Mouse (Mus musculus): Measurements from ENCODE around the gene Hdgfl3. TPM values are rescaled to one million over a fixed set of nuclear protein-coding genes. Genes with fewer than 3 reads are reported as not detected.

Hdgfl3 gene
- total RNA-seq, 1 experiment, result 3.7 TPM

DNA sequence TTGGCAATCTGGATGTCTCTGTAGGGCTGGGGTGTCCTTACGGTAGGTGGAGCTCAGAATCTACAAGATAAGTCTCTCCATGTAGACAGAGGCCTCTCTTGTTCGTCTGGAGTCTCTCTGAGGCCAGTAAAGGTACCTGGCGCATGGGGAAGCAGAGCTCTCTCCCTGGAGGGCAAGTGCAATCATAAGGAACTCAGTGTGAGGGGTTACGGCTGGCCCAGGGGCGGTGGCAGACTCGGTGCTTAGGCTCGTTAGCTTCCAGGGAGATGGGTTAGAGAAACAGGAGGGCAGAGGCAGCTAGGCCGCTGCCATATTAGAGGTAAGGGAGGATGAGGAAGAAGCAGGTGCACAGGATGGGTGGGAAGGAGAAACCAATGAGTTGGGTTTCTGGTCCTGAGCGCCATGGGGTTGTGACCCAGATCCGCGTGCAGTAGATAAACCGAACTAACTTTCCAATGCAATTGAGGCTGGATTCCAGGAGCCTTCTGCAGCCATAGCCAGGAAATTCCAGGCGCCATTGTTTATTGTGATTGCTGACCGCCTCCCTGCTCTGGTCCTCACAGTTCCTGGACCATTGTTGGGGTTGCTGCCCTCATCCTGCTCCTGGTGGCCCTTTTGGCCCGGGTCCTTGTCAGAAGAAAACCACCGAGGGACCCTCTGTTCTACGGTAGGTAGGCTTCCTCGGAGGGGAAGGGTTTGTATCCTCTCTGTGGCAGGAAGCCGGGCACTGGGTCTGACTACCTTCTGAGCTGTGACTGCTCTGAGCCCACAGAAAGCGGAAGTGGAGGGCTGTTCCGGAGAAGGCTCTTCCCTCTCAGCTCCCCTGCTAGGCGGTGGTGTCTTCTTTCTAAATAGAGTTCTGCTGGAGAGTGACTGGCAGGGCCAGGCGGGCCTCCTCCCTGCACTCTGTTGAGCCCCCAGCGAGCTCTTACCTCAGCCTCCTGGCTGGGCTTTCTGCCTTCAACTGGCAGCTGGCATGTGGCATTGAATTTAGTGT, 71.4 kb downstream of the Hdgfl3 start:
- Histone ChIP-seq H3K27ac (ENCODE audit: insufficient read depth, low read depth, low read length, poor library complexity, severe bottlenecking) (no peak overlapping the region), H3K4me3 (ENCODE audit: insufficient read depth in 1 of 2, low read depth in 1 of 2, low read length in 2 of 2, poor library complexity in 1 of 2, severe bottlenecking in 1 of 2) (no peak overlapping the region), H3K9ac (ENCODE audit: insufficient read depth, low read depth, low read length, poor library complexity, severe bottlenecking) (no peak overlapping the region), H3K9me3 (ENCODE audit: control insufficient read depth, insufficient read depth, low read depth, low read length) (no peaks in the 10 kb centered on the region), H3K36me3 (ENCODE audit: control insufficient read depth, insufficient read depth, low read length, poor library complexity, severe bottlenecking) (no peaks in the 10 kb centered on the region), H3K4me1 (ENCODE audit: control insufficient read depth in 2 of 2, insufficient read depth in 2 of 2, low read length in 2 of 2, poor library complexity in 1 of 2) (peaks cover 7 to 20% of the 10 kb centered on the region in 2 experiments)
- in situ Hi-C loops (cut with MboI; ENCODE audit: low sequenced_read_pairs in 2 of 2, unreplicated experiment in 2 of 2), result no loop called here
- DNase-seq (ENCODE audit: low read depth, low spot score), result no peak
- TF ChIP-seq ZNF384 (IDR thresholded peaks at IDR 0.05; ENCODE audit: low read depth, low read length) (no peak), ZC3H11A (IDR thresholded peaks at IDR 0.05; ENCODE audit: borderline replicate concordance, low read depth, low read length) (no peak), HCFC1 (IDR thresholded peaks at IDR 0.05; ENCODE audit: borderline replicate concordance, insufficient read depth, low read length) (no peak), CHD2 (IDR thresholded peaks at IDR 0.05; ENCODE audit: low read depth, low read length) (no peak), MAFK (IDR thresholded peaks at IDR 0.05; ENCODE audit: insufficient read depth, low read depth, low read length) (no peak)

DNA sequence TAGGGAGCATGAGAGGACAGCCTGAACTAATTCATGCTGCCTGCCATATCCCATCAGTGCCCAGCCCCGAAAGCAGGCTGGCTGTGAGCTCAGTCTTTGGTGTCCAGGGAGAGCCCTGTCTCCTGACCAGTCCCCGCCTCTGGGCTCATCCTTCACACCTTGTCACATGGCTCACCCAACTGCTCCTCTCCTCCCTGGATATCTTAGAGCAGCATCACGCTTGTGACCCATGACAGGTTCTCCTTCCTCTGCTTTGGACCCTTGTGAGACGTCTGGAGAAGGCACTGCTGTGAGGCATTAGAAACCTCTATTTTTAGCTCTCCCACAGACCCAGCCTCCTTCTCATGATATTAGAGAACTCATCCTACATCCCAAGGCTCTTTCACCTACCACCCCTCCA, 72.4 kb downstream of the Hdgfl3 start:
- TF ChIP-seq ZNF384 (IDR thresholded peaks at IDR 0.05; ENCODE audit: low read depth, low read length) (no peak), MAFK (IDR thresholded peaks at IDR 0.05; ENCODE audit: insufficient read depth, low read depth, low read length) (no peak), HCFC1 (IDR thresholded peaks at IDR 0.05; ENCODE audit: borderline replicate concordance, insufficient read depth, low read length) (no peak), CHD2 (IDR thresholded peaks at IDR 0.05; ENCODE audit: low read depth, low read length) (no peak), ZC3H11A (IDR thresholded peaks at IDR 0.05; ENCODE audit: borderline replicate concordance, low read depth, low read length) (no peak)
- Histone ChIP-seq H3K9ac (ENCODE audit: insufficient read depth, low read depth, low read length, poor library complexity, severe bottlenecking) (no peak overlapping the region), H3K4me1 (ENCODE audit: control insufficient read depth in 2 of 2, insufficient read depth in 2 of 2, low read length in 2 of 2, poor library complexity in 1 of 2) (peaks cover 7 to 15% of the 10 kb centered on the region in 2 experiments), H3K36me3 (ENCODE audit: control insufficient read depth, insufficient read depth, low read length, poor library complexity, severe bottlenecking) (no peaks in the 10 kb centered on the region), H3K4me3 (ENCODE audit: insufficient read depth in 1 of 2, low read depth in 1 of 2, low read length in 2 of 2, poor library complexity in 1 of 2, severe bottlenecking in 1 of 2) (no peak overlapping the region), H3K9me3 (ENCODE audit: control insufficient read depth, insufficient read depth, low read depth, low read length) (no peaks in the 10 kb centered on the region), H3K27ac (ENCODE audit: insufficient read depth, low read depth, low read length, poor library complexity, severe bottlenecking) (no peak overlapping the region)
- in situ Hi-C loops (cut with MboI; ENCODE audit: low sequenced_read_pairs in 2 of 2, unreplicated experiment in 2 of 2), result no loop called here
- DNase-seq (ENCODE audit: low read depth, low spot score), result no peak

DNA sequence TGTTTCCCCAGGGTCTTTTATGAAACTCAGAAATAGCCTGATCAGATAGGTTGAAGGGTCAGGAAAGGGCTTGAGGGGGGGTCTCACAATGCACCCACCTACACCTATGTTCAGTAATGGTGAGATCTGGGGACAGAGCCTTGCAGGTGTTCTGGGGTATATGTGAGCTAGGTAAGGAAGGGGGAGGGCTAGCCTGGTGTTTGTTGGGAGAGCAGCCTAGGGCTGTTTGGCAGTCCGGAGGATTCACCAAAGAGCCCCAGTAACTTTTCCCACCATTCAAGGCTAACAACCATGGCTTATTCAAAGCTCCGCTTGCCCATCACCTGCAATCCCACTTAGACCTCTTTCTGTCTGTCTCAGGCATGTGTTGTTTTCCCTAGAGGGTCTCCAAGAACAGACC, 72.8 kb downstream of the Hdgfl3 start:
- TF ChIP-seq MAFK (IDR thresholded peaks at IDR 0.05; ENCODE audit: insufficient read depth, low read depth, low read length) (no peak), ZC3H11A (IDR thresholded peaks at IDR 0.05; ENCODE audit: borderline replicate concordance, low read depth, low read length) (no peak), CHD2 (IDR thresholded peaks at IDR 0.05; ENCODE audit: low read depth, low read length) (no peak), ZNF384 (IDR thresholded peaks at IDR 0.05; ENCODE audit: low read depth, low read length) (no peak), HCFC1 (IDR thresholded peaks at IDR 0.05; ENCODE audit: borderline replicate concordance, insufficient read depth, low read length) (no peak)
- Histone ChIP-seq H3K4me1 (ENCODE audit: control insufficient read depth in 2 of 2, insufficient read depth in 2 of 2, low read length in 2 of 2, poor library complexity in 1 of 2) (peaks cover 7 to 11% of the 10 kb centered on the region in 2 experiments), H3K27ac (ENCODE audit: insufficient read depth, low read depth, low read length, poor library complexity, severe bottlenecking) (no peak overlapping the region), H3K36me3 (ENCODE audit: control insufficient read depth, insufficient read depth, low read length, poor library complexity, severe bottlenecking) (no peaks in the 10 kb centered on the region), H3K9ac (ENCODE audit: insufficient read depth, low read depth, low read length, poor library complexity, severe bottlenecking) (no peak overlapping the region), H3K4me3 (ENCODE audit: insufficient read depth in 1 of 2, low read depth in 1 of 2, low read length in 2 of 2, poor library complexity in 1 of 2, severe bottlenecking in 1 of 2) (no peak overlapping the region), H3K9me3 (ENCODE audit: control insufficient read depth, insufficient read depth, low read depth, low read length) (no peaks in the 10 kb centered on the region)
- DNase-seq (ENCODE audit: low read depth, low spot score), result no peak
- in situ Hi-C loops (cut with MboI; ENCODE audit: low sequenced_read_pairs in 2 of 2, unreplicated experiment in 2 of 2), result no loop called here

DNA sequence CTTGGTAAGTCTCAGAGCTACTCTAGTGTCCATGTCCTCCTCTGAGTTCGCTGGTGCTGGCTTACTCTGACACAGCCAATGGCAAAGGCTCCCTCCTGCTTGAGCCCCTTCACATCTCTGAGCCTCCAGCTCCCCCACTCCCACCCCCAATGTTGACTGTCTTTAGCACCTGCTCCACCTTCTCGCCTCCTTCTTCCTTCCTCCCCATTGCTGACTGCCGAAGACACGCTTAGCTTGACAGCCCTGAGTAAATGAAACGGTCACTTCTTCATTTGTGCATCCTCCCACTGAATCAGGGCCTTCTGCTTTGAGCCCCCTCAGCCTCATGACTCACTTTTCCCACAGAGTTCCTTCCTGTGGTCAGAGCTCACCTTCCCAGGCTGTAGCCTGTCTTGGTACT, 73.3 kb downstream of the Hdgfl3 start:
- in situ Hi-C loops (cut with MboI; ENCODE audit: low sequenced_read_pairs in 2 of 2, unreplicated experiment in 2 of 2), result no loop called here
- Histone ChIP-seq H3K9me3 (ENCODE audit: control insufficient read depth, insufficient read depth, low read depth, low read length) (no peaks in the 10 kb centered on the region), H3K9ac (ENCODE audit: insufficient read depth, low read depth, low read length, poor library complexity, severe bottlenecking) (no peak overlapping the region), H3K4me3 (ENCODE audit: insufficient read depth in 1 of 2, low read depth in 1 of 2, low read length in 2 of 2, poor library complexity in 1 of 2, severe bottlenecking in 1 of 2) (no peak overlapping the region), H3K27ac (ENCODE audit: insufficient read depth, low read depth, low read length, poor library complexity, severe bottlenecking) (no peak overlapping the region), H3K4me1 (ENCODE audit: control insufficient read depth in 2 of 2, insufficient read depth in 2 of 2, low read length in 2 of 2, poor library complexity in 1 of 2) (peaks cover 7 to 10% of the 10 kb centered on the region in 2 experiments), H3K36me3 (ENCODE audit: control insufficient read depth, insufficient read depth, low read length, poor library complexity, severe bottlenecking) (no peaks in the 10 kb centered on the region)
- no peak for DNase-seq (ENCODE audit: low read depth, low spot score)
- TF ChIP-seq MAFK (IDR thresholded peaks at IDR 0.05; ENCODE audit: insufficient read depth, low read depth, low read length) (no peak), HCFC1 (IDR thresholded peaks at IDR 0.05; ENCODE audit: borderline replicate concordance, insufficient read depth, low read length) (no peak), ZNF384 (IDR thresholded peaks at IDR 0.05; ENCODE audit: low read depth, low read length) (no peak), CHD2 (IDR thresholded peaks at IDR 0.05; ENCODE audit: low read depth, low read length) (no peak), ZC3H11A (IDR thresholded peaks at IDR 0.05; ENCODE audit: borderline replicate concordance, low read depth, low read length) (no peak)
